Mouse (Mus musculus) brain, adult 2 months (tissue): ENCODE data around the gene Abcc8.
"Not testable (repeated sequence)": the region's sequence is repeated elsewhere in the genome, so short reads cannot be mapped to it uniquely, and the experiment has no call there.

Experiments
- DNase-seq: peaks from one replicate; pipeline ENCODE4 v3.0.0; 2011; ENCODE audit warnings: low read depth, low spot score

Abcc8 gene

DNA sequence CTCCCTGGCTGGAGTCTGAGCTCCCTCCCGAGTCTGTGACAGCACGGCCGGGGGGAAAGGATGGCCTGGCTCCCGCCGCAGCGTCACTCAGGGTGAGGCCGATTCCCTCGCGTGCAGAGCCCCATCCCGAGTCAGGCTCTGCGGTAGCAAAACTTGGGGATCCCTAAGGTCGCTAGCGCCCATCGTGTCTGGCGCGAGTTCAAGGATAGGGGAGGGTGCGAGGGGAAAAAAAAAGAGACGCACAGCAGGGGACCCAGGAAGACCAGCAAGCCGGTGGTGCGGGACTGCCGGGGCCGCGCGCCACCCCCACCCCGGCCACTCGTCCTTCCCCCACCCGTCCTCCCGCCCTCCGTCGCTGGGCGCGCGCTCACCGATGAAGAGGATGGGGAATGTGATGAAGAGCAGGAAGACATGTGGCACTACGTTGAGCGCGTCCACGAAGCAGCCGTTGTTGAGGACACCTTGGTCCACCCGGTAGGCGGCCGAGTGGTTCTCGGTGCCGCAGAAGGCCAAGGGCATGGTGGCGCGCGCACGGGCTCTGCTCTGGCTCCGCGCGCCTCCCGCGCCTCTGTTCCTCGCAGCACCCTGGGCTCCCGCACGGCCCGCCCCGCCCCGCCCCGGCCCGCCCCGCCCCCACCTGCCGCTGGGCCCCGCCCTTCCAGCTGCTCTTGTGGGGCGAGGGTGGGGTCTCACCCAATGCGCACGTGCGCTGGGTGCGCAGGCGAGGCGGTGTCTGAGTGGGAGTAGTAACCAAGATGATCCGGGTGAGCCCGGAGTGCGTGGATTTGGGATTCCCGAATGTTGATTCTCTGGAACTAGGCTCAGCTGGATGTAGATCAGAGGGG, at the start of gene Abcc8:
TSS of gene Abcc8 (minus strand) at position 603 of the 845 bp plus-strand sequence.
- peak; percentile 75 for DNase-seq

DNA sequence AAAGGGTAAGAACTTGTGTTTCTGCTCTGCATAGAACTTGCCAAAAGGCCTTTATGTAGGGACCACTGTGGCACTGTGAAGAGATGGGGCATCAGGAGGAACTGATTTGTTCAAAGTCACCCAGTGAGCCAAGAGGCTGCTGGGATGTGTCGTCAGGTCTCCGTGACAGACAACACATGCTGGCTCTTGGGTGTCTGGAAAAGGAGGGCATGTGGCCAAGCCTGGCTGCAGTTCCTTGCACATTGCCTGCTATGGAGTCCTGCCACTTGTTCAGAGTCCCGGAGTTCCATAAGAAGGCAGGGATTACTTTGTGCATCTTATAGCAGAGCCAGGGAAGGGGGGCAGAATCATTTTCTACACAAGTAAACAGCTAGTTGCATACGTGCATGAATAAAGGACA, 47.1 kb upstream of the Abcc8 start:
- DNase-seq = peak; percentile 63

DNA sequence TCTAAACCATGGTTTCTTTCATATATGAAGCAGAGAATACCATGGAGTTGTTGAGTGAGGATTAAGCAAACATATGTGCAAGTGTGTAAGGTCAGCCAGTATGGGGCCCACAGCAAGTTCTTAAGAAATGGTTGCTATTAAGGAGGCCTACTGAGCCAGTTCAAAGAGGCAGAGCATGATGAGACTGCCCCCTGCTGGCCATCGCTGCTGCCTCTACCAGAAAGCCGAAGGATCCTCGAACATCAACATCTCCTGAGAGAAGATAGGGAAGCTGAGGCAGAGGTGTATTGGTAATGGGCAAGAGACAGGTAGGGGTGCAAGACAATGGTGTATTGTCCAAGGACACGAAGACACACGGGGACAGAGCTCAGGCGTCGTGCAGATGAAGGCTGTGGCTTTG, 46.4 kb upstream of the Abcc8 start:
- DNase-seq = peak; percentile 79

DNA sequence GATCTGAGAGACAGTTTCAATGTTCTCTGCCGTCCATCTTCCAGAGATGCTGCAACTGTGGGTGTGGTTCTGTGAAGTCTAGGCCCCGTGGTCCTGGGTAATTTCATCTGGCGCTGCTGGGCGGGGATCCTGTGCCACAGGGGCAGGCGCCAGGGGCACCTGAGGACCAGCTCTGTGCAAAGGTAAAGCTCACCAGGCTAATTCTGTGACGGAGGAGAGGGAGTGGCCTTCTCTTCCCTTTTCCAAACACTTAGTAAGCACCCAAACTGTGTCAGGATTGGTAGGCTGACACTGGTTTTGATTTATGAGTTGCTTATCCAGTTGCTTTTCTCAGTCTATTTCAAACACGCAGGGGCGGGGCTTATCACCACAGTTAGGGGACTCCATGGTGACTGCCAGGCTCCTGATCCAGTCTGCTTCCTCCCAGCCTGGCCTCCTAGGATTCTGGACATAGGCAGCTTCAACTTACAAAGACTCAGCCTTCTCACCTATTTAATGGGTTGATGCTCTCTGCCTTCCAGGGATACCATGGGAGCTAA, 40.8 kb upstream of the Abcc8 start:
- no peak for DNase-seq

DNA sequence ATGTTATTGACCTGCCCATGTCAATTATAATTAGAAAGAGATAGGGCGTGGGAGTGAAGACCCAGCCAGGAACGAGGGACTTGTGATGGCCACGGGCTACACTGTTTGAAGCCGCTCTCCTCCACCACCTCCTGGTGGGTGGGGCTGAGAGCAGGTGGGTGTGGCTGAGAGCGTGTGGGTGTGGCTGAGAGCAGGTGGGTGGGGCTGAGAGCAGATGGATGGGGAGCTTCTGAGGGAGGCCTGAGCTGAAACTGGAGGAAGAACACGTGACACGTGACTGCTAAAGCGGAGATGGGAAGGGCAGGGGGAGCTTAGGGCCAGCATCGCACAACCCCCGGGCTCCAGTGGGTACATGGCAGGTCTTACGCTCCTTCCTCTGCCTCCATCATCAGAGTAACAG, 38.6 kb upstream of the Abcc8 start:
- DNase-seq = peak; percentile 27

DNA sequence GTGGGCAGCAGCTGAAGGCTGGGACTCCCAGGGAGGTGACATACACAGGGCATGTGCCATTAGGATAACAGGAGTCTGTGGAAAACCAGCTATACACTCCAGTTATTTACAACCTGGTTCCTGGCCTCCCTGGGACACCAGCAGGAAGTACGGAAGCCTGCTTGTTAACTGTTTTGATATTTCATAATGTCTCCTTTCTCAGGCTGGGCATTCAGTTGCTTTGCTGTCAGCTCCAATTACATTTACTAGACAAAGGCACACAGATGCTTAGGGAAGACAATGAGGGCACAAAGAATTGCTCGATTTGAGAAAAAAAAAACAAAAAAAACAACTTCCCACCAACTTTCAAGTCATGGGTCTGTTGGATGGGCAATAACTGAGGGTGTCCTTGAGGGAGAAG, 36.6 kb upstream of the Abcc8 start:
- no peak for DNase-seq

DNA sequence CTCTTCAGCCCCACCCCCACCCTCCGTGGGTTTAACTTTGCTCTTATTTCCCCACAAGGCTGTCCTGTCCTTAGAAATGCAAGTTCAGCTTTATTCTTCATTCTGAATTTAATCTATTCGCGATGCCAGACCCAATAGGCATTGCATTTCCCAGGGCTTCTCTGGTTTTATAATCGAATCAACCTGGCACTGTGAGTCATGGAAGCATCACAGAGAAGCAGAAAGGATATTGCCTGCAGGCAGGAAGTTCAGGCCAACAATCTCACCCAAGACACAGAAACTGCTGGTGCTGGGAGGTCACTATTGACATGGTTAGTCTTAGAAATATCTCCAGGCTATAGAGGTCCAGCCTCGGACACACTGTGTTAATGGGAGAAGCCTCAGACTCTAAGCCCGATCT, 30.4 kb upstream of the Abcc8 start:
- DNase-seq = no peak

DNA sequence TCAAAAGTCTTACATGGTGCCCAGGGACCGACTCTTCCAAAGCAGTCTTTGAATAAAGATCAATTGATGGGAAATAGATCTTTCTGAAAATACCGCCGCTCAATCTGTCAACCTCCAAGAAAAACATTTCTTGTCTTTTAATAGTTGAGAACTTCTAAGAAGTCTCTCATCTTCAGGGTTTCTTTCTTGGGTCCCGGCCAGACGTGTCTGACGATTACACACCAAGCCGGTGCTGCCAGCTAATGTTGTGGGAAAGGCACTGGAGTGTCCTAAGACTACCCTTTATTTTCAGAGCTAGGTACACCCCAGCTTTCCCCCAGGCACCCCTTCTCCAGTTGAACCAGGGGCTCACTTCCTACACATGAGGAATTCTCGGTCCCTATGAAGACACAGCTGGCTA, 28.3 kb upstream of the Abcc8 start:
- peak; percentile 27 for DNase-seq

DNA sequence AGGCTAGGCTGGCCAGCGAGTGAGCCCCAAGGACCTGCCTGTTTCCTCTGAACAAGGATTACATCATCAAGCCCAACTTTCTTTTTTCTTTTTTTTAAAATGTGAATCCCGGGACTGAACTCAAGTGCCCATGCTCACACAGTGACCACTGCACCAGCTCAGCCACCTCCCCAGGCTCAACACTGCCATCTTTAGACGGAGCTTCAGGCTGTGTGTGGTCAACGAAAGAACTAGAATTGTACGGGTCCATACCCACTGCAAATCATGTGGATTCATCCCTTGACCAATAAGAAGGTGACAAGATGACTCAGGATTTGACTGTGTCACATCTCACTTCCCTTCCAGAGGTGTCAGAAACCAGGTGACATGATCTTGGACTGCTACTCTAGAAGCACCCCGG, 24.9 kb upstream of the Abcc8 start:
- peak; percentile 42 for DNase-seq

DNA sequence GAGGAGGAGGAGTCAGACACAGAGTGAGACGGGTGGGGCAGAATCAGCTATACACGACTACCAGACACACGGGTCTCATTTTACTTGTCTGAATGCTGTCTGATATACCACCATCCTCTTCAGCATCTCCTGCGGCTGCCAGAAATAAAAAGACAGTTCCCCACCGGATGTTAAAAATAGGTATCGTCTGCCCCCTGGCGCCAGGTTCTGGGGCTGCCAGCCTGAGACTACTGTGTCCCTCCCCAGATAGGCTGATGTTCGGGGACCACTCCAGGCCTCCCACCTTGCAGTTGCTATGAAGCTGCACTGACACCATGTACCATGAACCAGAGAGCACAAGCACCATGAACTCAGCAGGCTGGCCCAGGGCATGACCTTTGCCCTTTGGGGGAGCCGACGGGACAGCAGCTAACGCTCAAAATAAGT, 24.2 kb upstream of the Abcc8 start:
- peak; percentile 45 for DNase-seq

DNA sequence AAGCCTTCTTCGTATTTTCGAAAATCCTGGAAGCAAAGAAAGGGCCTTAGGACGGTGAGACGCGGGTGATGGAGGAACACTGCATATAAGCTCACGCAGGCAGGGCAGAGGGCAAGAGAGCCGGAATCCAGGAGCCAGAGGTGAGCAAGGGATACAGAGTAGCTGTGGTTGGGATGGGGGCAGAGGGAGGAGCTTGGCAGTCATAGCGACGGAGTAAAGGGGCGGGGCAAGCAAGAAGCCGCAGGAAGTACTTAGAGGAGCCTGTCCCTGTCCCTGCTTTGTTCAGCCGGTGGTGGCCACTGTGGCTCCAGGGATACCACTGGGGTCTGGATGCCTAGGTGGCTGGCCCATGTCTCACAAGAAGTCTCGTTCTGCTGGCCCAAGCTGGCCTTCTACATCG, 21.8 kb upstream of the Abcc8 start:
- DNase-seq = no peak

DNA sequence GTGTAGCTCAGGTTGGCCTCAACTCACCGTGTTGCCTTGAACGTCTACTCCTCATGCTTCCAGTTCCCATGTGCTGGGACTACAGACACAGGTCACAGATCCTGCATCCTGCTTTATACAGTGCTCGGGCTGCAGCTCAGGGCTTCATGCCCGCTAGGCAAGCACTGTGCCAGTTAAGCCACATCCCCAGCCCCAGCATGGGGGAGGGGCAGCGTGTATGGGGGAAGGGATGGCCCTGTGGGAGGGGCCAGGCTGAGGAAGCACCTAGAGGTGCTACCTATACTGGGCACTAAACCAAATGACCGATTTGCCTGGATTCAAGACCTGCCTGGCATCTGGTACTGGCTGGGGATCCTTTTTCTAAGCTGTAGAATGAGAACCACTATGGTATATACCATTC, 20.2 kb upstream of the Abcc8 start:
- no peak for DNase-seq

DNA sequence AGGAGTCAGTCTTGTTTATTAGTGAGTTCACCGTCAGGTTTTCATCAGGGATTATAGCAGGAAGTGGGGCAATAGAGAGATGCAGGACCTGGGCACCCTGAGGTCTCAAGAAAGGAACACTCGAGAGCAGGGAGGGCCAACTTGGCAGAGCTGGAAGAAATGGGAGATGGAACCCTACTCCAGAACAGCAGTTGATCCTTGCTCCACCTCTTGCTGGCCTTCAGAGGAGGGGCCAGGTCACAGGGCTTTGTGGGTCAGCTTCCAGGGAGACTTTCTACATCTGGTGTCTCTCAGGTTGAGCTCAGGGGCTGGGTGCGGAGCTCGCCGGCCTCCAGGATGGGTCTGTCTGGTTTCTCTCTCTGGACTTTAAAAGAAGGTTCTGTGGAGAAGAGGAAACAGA, 15.5 kb upstream of the Abcc8 start:
- no peak for DNase-seq

DNA sequence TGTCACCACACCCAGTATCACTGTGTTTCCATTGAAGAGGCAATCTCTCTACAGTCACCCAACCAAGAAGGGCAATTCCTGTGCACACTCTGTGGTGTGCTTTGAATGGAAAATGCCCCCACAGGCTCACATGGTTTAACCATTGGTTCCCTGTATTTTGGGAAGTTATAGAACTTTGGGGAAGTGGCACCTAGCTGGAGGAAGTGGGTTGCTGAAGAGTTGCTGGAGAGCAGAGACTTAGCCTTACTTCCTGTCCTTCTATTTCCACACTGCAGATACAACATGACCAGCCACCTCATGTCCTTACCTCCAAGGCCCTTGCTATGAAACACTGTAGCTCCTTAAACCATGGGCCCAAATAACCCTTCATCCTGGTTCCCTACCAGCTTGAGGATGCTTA, 4.4 kb upstream of the Abcc8 start:
- DNase-seq = no peak

DNA sequence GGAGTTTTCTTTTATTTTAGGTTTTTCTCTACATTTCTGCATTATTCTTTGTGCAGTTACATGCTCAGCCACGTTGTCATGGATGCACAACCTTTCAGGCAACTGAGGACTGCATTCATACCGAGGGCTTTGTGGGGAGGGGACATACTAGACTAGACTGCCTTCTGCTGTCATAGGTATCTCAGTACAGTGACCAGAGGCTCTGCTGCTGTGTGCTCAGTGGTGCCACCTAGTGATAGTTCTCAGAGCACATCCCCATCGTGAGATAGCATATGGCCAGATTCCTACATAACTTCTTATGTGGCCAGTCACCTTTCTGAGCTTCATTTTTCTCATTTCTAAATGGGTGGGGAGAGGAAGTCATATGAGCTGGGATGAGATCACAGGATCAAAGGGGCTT, 1.8 kb upstream of the Abcc8 start:
- DNase-seq = peak; percentile 89

DNA sequence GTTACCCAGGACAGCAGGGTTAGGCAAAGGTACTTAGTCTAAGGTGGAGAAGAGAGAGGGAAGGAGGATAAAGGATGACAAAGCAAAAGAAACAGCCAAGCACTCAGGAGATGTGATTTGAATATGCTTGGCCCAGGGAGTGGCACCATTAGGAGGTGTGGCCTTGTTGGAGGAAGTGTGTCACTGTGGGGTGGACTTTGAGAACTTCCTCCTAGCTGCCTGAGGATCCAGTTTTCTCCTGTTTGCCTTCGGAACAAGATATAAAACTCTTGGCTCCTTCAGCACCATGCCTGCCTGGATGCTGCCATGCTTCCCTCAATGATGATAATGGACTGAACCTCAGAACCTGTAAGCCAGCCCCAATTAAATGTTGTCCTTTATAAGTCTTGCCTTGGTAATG, 10.9 kb downstream of the Abcc8 start:
- DNase-seq = not testable (repeated sequence)

DNA sequence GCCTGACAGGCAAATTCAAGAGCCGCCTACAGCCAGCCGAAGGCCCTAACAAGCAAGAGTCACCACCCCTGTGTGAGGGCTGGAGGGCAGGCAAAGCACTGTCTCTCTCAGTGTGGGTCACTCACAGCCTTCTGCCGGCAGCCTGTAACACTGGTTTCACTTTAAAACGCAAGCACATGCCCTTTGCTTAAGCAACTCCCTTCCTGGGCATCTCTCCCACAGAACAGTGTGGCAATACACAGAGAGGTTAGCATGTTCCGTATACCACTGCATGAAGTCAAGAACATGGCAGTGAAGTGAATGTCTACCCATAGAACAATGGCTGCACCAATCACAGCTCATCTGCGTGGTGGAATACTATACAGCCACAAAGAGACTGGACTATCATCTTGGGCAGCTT, 11.4 kb downstream of the Abcc8 start:
- no peak for DNase-seq

DNA sequence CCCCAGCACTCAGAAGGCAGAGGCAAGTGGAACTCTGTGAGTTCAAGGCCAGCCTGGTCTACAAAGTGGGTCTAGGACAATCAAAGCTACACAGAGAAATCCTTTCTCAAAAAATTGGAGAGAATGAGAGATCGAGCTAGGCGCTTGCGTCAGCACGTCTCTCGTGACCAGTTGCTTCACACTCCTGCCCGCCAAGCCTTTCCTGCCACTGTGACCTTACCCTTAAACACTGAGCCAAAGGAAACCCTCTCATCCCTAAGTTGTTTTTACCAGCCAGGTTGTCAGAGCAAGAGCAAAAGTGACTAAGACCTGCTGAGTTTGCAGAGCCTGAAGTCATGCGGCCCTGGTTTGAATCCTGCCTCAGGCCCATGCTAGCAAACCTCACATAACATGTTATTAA, 11.9 kb downstream of the Abcc8 start:
- DNase-seq = no peak

DNA sequence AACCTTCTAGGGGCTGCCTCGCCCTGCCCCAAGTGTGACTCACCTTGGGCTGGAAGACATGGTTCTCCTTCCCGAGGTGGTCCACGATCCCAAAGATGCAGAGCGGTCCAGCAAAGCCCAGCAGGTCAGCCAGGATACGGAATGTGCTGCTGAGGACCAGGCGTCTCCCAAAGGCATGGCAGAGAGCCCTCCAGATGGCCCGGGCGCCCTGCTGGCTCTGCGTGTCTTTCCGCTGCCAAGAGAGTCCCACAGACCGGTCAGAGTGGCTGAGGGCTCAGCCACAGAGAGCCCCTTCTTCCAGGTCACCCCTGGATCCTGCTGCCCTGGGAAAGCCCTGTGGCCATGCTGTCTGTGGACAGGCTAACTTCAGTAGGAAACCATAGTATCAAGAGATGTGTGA, 14.0 kb downstream of the Abcc8 start:
- peak; percentile 63 for DNase-seq

DNA sequence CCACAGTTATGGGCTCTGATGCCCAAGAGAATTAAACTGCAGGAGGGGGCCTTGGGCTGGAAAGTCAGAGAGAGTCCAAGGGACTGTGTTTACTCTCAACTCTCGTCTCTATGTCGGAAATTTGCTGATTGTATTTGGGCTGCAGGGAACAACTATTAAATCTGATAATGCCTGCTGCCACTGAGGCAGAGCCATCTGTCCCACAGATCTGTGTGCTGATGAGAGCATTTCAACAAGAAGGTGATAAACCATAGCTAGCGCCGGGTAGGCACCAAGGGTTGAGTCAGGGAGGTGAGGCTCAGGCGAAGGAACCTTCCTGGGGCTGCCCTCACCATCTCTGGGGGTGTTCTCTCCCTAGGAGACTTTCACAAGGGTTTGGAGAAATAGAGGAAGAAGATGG, 17.1 kb downstream of the Abcc8 start:
- peak; percentile 39 for DNase-seq

DNA sequence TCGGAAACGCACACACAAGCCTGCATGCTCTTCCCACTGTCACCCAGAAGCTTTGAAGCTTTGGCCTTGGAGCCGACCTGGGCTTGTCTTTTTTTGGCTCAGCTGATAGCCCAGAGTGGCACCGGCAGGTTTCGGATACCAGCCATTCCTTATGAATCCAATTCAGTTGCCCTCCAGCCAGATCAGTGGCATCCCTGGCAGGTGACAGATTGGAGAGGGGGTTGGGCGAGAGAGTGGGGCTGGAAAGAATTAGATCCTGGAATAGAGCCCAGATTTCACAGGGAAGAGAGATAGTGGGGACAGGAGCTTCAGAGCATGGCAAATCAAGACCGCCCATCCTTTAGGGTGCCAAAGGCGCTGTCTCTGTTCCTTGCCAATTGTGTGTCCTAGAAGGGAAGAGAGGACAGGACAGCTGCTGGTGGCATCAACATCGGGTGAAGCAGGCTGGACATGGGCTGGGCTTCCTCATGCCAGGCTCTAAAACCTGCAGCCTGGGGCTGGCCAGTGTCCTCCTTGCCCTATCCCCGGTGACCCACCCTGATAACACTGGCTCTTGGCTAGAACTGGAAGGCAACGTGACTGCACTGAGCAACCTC, 17.6 kb downstream of the Abcc8 start:
- peak; percentile 97 for DNase-seq

DNA sequence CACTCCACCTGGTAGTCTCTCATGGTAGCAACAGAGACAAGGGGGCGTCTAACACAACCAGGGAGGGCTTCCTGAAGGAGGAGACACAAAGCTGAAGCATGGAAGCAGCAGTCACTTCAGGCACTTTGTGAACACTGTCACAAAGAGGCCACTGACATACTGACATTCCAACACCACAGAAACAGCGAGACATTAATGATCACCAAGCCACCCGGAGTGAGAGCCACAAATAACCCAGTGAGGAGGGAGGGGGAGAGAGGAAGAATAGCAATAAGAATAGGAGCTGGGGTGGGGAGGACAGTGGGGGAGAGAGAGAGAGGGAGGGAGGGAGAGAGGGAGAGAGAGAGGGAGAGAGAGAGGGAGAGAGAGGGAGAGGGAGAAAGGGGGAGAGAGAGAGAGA, 18.2 kb downstream of the Abcc8 start:
- DNase-seq = peak; percentile 59

DNA sequence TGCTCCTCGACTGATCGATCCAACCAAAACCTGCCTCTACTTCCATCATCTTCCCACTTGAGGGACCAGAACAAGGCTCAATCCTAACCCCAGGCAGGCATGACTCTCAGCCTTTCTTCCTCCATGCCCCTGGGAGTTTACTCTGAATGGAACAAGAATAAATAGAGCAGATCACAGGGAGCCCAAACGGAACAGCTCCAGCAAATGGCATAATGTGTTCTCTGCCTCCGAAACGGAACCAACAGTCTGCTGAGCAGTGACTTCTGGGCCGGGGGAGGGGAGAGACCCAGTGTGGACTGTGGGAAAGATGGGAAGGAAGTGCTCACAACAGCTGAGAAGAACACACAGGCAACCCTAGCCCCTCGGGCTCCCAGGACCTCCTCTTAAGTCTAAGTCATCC, 22.1 kb downstream of the Abcc8 start:
- DNase-seq = peak; percentile 61
